Mouse (Mus musculus) embryo, embryonic 10 days (tissue): Measurements from ENCODE around the gene Tmem178b.

Experiments used
- DNase-seq: peaks from one replicate; pipeline ENCODE4 v3.0.0-alpha.2; 2015; ENCODE audit warnings: low spot score

Tmem178b gene

GRCm38 (mm10) chr6:40300707-40301106 lies 427.6 kb downstream of the Tmem178b start:
- no peak for DNase-seq

GRCm38 (mm10) chr6:40303379-40303778 lies 430.3 kb downstream of the Tmem178b start:
- peak; percentile 77 for DNase-seq
